Mouse (Mus musculus) hematopoietic stem cell, adult 5-6 weeks (primary cell): ENCODE measurements at regions not wholly inside any gene's neighbourhood (a gene's known extent, or its start where the extent isn't known, plus 50 kb on each side); places are given as distances from the start of the nearest gene placed in this dataset.
A peak's percentile ranks its signal among the peaks of the same experiment; 100 is the strongest.

Experiments
- ATAC-seq, 2 experiments: fragments of 125-278 bp in 1 of 2; replicated peaks in 1 of 2; 2 replicates each; pipeline ENCODE4 v1.8.0; 2016 to 2017; ENCODE audit warnings: inconsistent platforms in 2 of 2, mild to moderate bottlenecking in 2 of 2, moderate number of reproducible peaks in 2 of 2, low read depth in 1 of 2, moderate TSS enrichment in 1 of 2; ENCODE audit not compliant: low FRiP score in 2 of 2, poor library complexity in 2 of 2, severe bottlenecking in 2 of 2, insufficient read depth in 1 of 2, low TSS enrichment in 1 of 2

- no peak for ATAC-seq
Measured at GRCm38 (mm10) chr7:136216734-136217133, 500.6 kb upstream of the Mki67 start.

- no peak for ATAC-seq
Measured at GRCm38 (mm10) chr7:136219564-136220244, 503.5 kb upstream of the Mki67 start.

- no peak for ATAC-seq
Measured at GRCm38 (mm10) chr7:136220245-136221167, 504.3 kb upstream of the Mki67 start.

- ATAC-seq, result no peak
Measured at GRCm38 (mm10) chr7:136221620-136222019, 505.5 kb upstream of the Mki67 start.

GRCm38 (mm10) chr7:136226031-136226430, 509.9 kb upstream of the Mki67 start:
- no peak for ATAC-seq

GRCm38 (mm10) chr7:136228331-136228730, 512.2 kb upstream of the Mki67 start:
- no peak for ATAC-seq

- ATAC-seq, result no peak
Measured at GRCm38 (mm10) chr7:136229592-136229991, 513.4 kb upstream of the Mki67 start.

- ATAC-seq, result no peak
Measured at GRCm38 (mm10) chr7:136232177-136232576, 516.0 kb upstream of the Mki67 start.

- ATAC-seq, result no peak
Measured at GRCm38 (mm10) chr7:136235563-136235962, 519.4 kb upstream of the Mki67 start.

GRCm38 (mm10) chr7:136236391-136236790, 520.2 kb upstream of the Mki67 start:
- no peak for ATAC-seq

- no peak for ATAC-seq
Measured at GRCm38 (mm10) chr7:136265691-136266090, 549.5 kb upstream of the Mki67 start.

- ATAC-seq, result no peak
Measured at GRCm38 (mm10) chr7:136267716-136268489, 551.7 kb upstream of the Mki67 start.

GRCm38 (mm10) chr7:136275651-136276050, 559.5 kb upstream of the Mki67 start:
- no peak for ATAC-seq

- no peak for ATAC-seq
Measured at GRCm38 (mm10) chr7:136283770-136284169, 567.6 kb upstream of the Mki67 start.

GRCm38 (mm10) chr7:136285606-136286005, 569.4 kb upstream of the Mki67 start:
- no peak for ATAC-seq

- ATAC-seq, result no peak
Measured at GRCm38 (mm10) chr7:136293536-136294145, 577.5 kb upstream of the Mki67 start.

- peak; percentile 62 to 85; a peak in 3 of 4 replicates for ATAC-seq
Measured at GRCm38 (mm10) chr7:136294445-136294844, 578.3 kb upstream of the Mki67 start.
